Mouse (Mus musculus): ENCODE measurements at regions not wholly inside any gene's neighbourhood (a gene's known extent, or its start where the extent isn't known, plus 50 kb on each side); places are given as distances from the start of the nearest gene placed in this dataset.

GRCm38 (mm10) chr15:13455560-13456219 lies 282.2 kb upstream of the Cdh6 start:
- no peaks in the 10 kb centered on the region for H3K4me1 ChIP-seq (ENCODE audit: control insufficient read depth in 2 of 2, insufficient read depth in 2 of 2, low read length in 2 of 2, poor library complexity in 1 of 2)
- DNase-seq (ENCODE audit: low read depth, low spot score): no peak
- no peak overlapping the region for H3K9ac ChIP-seq (ENCODE audit: insufficient read depth, low read depth, low read length, poor library complexity, severe bottlenecking)
- in situ Hi-C loops (cut with MboI; ENCODE audit: low sequenced_read_pairs in 2 of 2, unreplicated experiment in 2 of 2): no loop called here
- no peaks in the 10 kb centered on the region for H3K9me3 ChIP-seq (ENCODE audit: control insufficient read depth, insufficient read depth, low read depth, low read length)
- TF ChIP-seq ZC3H11A (IDR thresholded peaks at IDR 0.05; ENCODE audit: borderline replicate concordance, low read depth, low read length) (no peak), HCFC1 (IDR thresholded peaks at IDR 0.05; ENCODE audit: borderline replicate concordance, insufficient read depth, low read length) (no peak), MAFK (IDR thresholded peaks at IDR 0.05; ENCODE audit: insufficient read depth, low read depth, low read length) (no peak), ZNF384 (IDR thresholded peaks at IDR 0.05; ENCODE audit: low read depth, low read length) (no peak), CHD2 (IDR thresholded peaks at IDR 0.05; ENCODE audit: low read depth, low read length) (no peak)
- H3K27ac ChIP-seq (ENCODE audit: insufficient read depth, low read depth, low read length, poor library complexity, severe bottlenecking): no peak overlapping the region
- H3K36me3 ChIP-seq (ENCODE audit: control insufficient read depth, insufficient read depth, low read length, poor library complexity, severe bottlenecking): no peaks in the 10 kb centered on the region
- H3K4me3 ChIP-seq (ENCODE audit: insufficient read depth in 1 of 2, low read depth in 1 of 2, low read length in 2 of 2, poor library complexity in 1 of 2, severe bottlenecking in 1 of 2): no peak overlapping the region

DNA sequence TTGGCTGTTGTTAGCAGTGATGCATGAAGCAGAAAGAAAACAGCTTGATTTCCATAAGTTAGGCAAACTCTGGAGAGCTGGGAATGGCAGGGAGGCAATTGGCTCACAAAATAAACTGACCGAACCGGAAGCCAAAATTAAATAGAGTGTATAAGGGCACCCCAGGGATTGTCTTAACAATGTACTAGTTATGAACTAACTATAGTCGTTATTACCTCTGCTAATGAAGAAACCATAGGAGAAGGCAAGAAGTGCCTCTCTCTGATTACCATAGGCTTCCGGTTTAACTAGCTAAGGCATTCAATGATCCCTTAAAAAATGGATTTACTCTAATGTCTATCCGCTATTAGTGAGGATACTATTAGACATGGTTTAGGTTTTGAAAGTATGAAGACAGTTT lies 276.9 kb upstream of the Cdh6 start:
- Histone ChIP-seq H3K9me3 (ENCODE audit: control insufficient read depth, insufficient read depth, low read depth, low read length) (no peaks in the 10 kb centered on the region), H3K9ac (ENCODE audit: insufficient read depth, low read depth, low read length, poor library complexity, severe bottlenecking) (no peak overlapping the region), H3K4me1 (ENCODE audit: control insufficient read depth in 2 of 2, insufficient read depth in 2 of 2, low read length in 2 of 2, poor library complexity in 1 of 2) (no peaks in the 10 kb centered on the region), H3K36me3 (ENCODE audit: control insufficient read depth, insufficient read depth, low read length, poor library complexity, severe bottlenecking) (no peaks in the 10 kb centered on the region), H3K27ac (ENCODE audit: insufficient read depth, low read depth, low read length, poor library complexity, severe bottlenecking) (no peak overlapping the region), H3K4me3 (ENCODE audit: insufficient read depth in 1 of 2, low read depth in 1 of 2, low read length in 2 of 2, poor library complexity in 1 of 2, severe bottlenecking in 1 of 2) (no peak overlapping the region)
- TF ChIP-seq ZNF384 (IDR thresholded peaks at IDR 0.05; ENCODE audit: low read depth, low read length) (no peak), ZC3H11A (IDR thresholded peaks at IDR 0.05; ENCODE audit: borderline replicate concordance, low read depth, low read length) (no peak), HCFC1 (IDR thresholded peaks at IDR 0.05; ENCODE audit: borderline replicate concordance, insufficient read depth, low read length) (no peak), CHD2 (IDR thresholded peaks at IDR 0.05; ENCODE audit: low read depth, low read length) (no peak), MAFK (IDR thresholded peaks at IDR 0.05; ENCODE audit: insufficient read depth, low read depth, low read length) (no peak)
- DNase-seq (ENCODE audit: low read depth, low spot score): no peak
- in situ Hi-C loops (cut with MboI; ENCODE audit: low sequenced_read_pairs in 2 of 2, unreplicated experiment in 2 of 2): no loop called here

GRCm38 (mm10) chr15:13434608-13435007 lies 261.1 kb upstream of the Cdh6 start:
- in situ Hi-C loops (cut with MboI; ENCODE audit: low sequenced_read_pairs in 2 of 2, unreplicated experiment in 2 of 2): no loop called here
- no peak overlapping the region for H3K9ac ChIP-seq (ENCODE audit: insufficient read depth, low read depth, low read length, poor library complexity, severe bottlenecking)
- H3K4me3 ChIP-seq (ENCODE audit: insufficient read depth in 1 of 2, low read depth in 1 of 2, low read length in 2 of 2, poor library complexity in 1 of 2, severe bottlenecking in 1 of 2): no peak overlapping the region
- H3K4me1 ChIP-seq (ENCODE audit: control insufficient read depth in 2 of 2, insufficient read depth in 2 of 2, low read length in 2 of 2, poor library complexity in 1 of 2): no peaks in the 10 kb centered on the region
- TF ChIP-seq HCFC1 (IDR thresholded peaks at IDR 0.05; ENCODE audit: borderline replicate concordance, insufficient read depth, low read length) (peak; percentile 77; the same call in 1 of the 2 replicates), ZC3H11A (IDR thresholded peaks at IDR 0.05; ENCODE audit: borderline replicate concordance, low read depth, low read length) (no peak)
- no peak overlapping the region for H3K27ac ChIP-seq (ENCODE audit: insufficient read depth, low read depth, low read length, poor library complexity, severe bottlenecking)
- no peaks in the 10 kb centered on the region for H3K36me3 ChIP-seq (ENCODE audit: control insufficient read depth, insufficient read depth, low read length, poor library complexity, severe bottlenecking)
- H3K9me3 ChIP-seq (ENCODE audit: control insufficient read depth, insufficient read depth, low read depth, low read length): no peaks in the 10 kb centered on the region
- no peak for DNase-seq (ENCODE audit: low read depth, low spot score)

DNA sequence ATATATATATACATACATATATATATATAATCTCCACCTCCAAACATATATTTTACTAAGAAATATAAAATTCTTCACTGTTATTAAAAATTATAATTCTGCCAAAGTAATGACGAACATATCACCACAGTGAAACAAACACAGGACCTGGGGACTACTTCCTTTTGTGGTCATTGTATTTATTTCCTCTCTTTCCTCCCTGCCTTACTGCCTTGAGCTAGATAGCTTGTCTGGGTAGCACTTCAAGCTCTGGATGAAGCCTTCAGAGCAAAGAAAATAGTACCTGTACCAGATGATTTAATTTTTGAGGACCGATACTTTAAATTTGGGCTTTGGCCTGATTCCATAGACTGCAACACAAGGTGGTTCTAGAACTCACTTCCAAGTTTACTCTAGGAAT lies 259.5 kb upstream of the Cdh6 start:
- no peak for TF ChIP-seq HCFC1 (IDR thresholded peaks at IDR 0.05; ENCODE audit: borderline replicate concordance, insufficient read depth, low read length)
- no peak for TF ChIP-seq CHD2 (IDR thresholded peaks at IDR 0.05; ENCODE audit: low read depth, low read length)
- no peak for TF ChIP-seq MAFK (IDR thresholded peaks at IDR 0.05; ENCODE audit: insufficient read depth, low read depth, low read length)
- no peak for TF ChIP-seq ZC3H11A (IDR thresholded peaks at IDR 0.05; ENCODE audit: borderline replicate concordance, low read depth, low read length)
- TF ChIP-seq ZNF384 (IDR thresholded peaks at IDR 0.05; ENCODE audit: low read depth, low read length): no peak
- H3K27ac ChIP-seq (ENCODE audit: insufficient read depth, low read depth, low read length, poor library complexity, severe bottlenecking): no peak overlapping the region
- no peaks in the 10 kb centered on the region for H3K9me3 ChIP-seq (ENCODE audit: control insufficient read depth, insufficient read depth, low read depth, low read length)
- H3K4me1 ChIP-seq (ENCODE audit: control insufficient read depth in 2 of 2, insufficient read depth in 2 of 2, low read length in 2 of 2, poor library complexity in 1 of 2): no peaks in the 10 kb centered on the region
- no peak overlapping the region for H3K4me3 ChIP-seq (ENCODE audit: insufficient read depth in 1 of 2, low read depth in 1 of 2, low read length in 2 of 2, poor library complexity in 1 of 2, severe bottlenecking in 1 of 2)
- in situ Hi-C loops (cut with MboI; ENCODE audit: low sequenced_read_pairs in 2 of 2, unreplicated experiment in 2 of 2): no loop called here
- H3K9ac ChIP-seq (ENCODE audit: insufficient read depth, low read depth, low read length, poor library complexity, severe bottlenecking): no peak overlapping the region
- H3K36me3 ChIP-seq (ENCODE audit: control insufficient read depth, insufficient read depth, low read length, poor library complexity, severe bottlenecking): no peaks in the 10 kb centered on the region
- DNase-seq (ENCODE audit: low read depth, low spot score): no peak

DNA sequence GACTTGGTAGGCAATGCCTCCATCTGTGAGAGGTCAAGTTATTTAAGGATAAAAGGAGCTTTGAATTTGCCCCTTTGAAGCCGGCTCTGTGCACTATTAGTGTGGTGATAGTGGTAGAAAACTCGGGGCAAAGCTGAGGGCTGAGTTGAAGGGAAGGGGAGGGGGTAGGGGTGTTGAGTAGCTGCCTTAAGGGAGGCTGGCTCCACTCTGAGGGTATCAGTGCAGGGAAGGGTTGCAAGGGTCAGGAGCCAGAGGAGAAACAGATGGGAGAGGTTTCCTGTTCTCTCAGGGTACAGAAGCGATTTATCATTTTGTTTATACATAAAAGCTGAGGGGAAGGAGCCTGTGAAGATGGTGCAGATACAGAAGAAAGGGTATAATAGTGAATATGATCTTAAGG lies 246.1 kb upstream of the Cdh6 start:
- no peak overlapping the region for H3K9ac ChIP-seq (ENCODE audit: insufficient read depth, low read depth, low read length, poor library complexity, severe bottlenecking)
- DNase-seq (ENCODE audit: low read depth, low spot score): no peak
- no peak overlapping the region for H3K27ac ChIP-seq (ENCODE audit: insufficient read depth, low read depth, low read length, poor library complexity, severe bottlenecking)
- in situ Hi-C loops (cut with MboI; ENCODE audit: low sequenced_read_pairs in 2 of 2, unreplicated experiment in 2 of 2): no loop called here
- H3K4me3 ChIP-seq (ENCODE audit: insufficient read depth in 1 of 2, low read depth in 1 of 2, low read length in 2 of 2, poor library complexity in 1 of 2, severe bottlenecking in 1 of 2): no peak overlapping the region
- H3K36me3 ChIP-seq (ENCODE audit: control insufficient read depth, insufficient read depth, low read length, poor library complexity, severe bottlenecking): no peaks in the 10 kb centered on the region
- H3K9me3 ChIP-seq (ENCODE audit: control insufficient read depth, insufficient read depth, low read depth, low read length): no peaks in the 10 kb centered on the region
- TF ChIP-seq ZC3H11A (IDR thresholded peaks at IDR 0.05; ENCODE audit: borderline replicate concordance, low read depth, low read length) (no peak), MAFK (IDR thresholded peaks at IDR 0.05; ENCODE audit: insufficient read depth, low read depth, low read length) (no peak), ZNF384 (IDR thresholded peaks at IDR 0.05; ENCODE audit: low read depth, low read length) (no peak), HCFC1 (IDR thresholded peaks at IDR 0.05; ENCODE audit: borderline replicate concordance, insufficient read depth, low read length) (no peak), CHD2 (IDR thresholded peaks at IDR 0.05; ENCODE audit: low read depth, low read length) (no peak)
- no peaks in the 10 kb centered on the region for H3K4me1 ChIP-seq (ENCODE audit: control insufficient read depth in 2 of 2, insufficient read depth in 2 of 2, low read length in 2 of 2, poor library complexity in 1 of 2)
